Mouse (Mus musculus): ENCODE measurements around the gene Tepsin. TPM values are rescaled to one million over a fixed set of nuclear protein-coding genes. Genes with fewer than 3 reads are reported as not detected.

Gene Tepsin
- polyA plus RNA-seq, 1 experiment from 2014 or later = 18.0 TPM

DNA sequence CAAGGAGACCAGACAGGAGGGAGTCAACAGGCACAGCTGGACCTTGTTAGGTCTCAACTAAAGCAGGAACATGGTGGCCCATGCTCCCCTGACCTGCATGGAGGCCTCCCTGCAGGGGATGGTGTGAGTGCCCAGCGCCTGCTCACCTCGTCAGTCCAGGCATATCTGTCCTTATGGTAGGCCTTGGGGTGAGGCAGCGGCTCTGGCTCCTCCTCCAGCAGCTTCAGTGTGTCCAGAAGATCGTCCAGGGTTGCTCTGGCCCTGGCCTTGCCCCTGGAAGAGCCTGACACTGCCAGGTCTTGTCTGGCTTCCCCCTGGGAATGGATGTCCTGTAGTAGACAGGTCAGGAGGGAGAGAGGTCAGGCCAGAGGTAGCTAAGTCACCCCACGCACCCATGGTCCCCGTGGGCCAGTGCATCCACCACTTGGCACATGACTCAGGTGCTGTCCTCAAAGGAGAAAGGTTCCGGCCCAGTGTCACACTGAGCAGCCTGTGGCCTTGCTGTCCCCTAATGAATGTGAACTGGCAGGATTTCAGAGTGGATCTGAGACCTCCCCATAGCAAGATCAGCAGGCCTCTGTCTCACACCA is 26.7 kb downstream of the Tepsin start:
- peaks cover 100% of the 10 kb centered on the region for H3K36me3 ChIP-seq (ENCODE audit: poor library complexity, severe bottlenecking)
- no peak for ATAC-seq

DNA sequence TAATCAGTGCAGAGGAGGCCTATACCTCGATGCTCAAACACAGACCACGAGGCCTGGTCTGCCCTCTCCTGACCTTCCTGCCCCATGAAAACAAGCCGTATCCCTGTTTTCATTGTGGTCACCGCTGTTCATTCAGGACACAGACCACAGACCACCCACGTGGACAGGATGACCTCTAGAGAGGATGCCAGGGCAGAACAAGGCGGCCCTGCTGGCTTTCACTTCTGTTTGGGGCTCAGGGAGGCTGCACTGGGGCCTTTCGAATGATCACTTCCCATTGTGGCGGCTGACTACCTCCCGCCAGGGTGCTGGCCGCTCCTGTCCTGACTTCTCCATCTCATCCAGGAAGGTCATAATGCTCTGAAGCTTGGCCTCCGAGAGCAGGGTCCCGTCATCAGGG is 27.5 kb downstream of the Tepsin start:
- H3K9me3 ChIP-seq (replicated peaks) = no peaks in the 10 kb centered on the region
- H3K4me3 ChIP-seq = no peak overlapping the region
- WGBS = 64% methylated on average over 12 of the region's 12 CpGs
- no peak overlapping the region for H3K9ac ChIP-seq
- H3K27me3 ChIP-seq = no peaks in the 10 kb centered on the region
- H3K4me1 ChIP-seq = 0 out of 2 replicates have a peak, but pooled peaks cover 3% of the 10 kb centered on the region
- no peak overlapping the region for H3K4me2 ChIP-seq
- H3K27ac ChIP-seq = no peak overlapping the region
- ATAC-seq = no peak
- H3K36me3 ChIP-seq (ENCODE audit: poor library complexity, severe bottlenecking) = peaks cover 100% of the 10 kb centered on the region

More for the DNA sequence above, 26.7 kb downstream of the Tepsin start:
- 0 out of 2 replicates have a peak, but pooled peaks cover 3% of the 10 kb centered on the region for H3K4me1 ChIP-seq
- WGBS = 91% methylated on average over 7 of the region's 7 CpGs
- no peak overlapping the region for H3K27ac ChIP-seq
- H3K4me3 ChIP-seq = no peak overlapping the region
- H3K27me3 ChIP-seq = no peaks in the 10 kb centered on the region
- no peak overlapping the region for H3K4me2 ChIP-seq
- no peaks in the 10 kb centered on the region for H3K9me3 ChIP-seq (replicated peaks)
- H3K9ac ChIP-seq = no peak overlapping the region

DNA sequence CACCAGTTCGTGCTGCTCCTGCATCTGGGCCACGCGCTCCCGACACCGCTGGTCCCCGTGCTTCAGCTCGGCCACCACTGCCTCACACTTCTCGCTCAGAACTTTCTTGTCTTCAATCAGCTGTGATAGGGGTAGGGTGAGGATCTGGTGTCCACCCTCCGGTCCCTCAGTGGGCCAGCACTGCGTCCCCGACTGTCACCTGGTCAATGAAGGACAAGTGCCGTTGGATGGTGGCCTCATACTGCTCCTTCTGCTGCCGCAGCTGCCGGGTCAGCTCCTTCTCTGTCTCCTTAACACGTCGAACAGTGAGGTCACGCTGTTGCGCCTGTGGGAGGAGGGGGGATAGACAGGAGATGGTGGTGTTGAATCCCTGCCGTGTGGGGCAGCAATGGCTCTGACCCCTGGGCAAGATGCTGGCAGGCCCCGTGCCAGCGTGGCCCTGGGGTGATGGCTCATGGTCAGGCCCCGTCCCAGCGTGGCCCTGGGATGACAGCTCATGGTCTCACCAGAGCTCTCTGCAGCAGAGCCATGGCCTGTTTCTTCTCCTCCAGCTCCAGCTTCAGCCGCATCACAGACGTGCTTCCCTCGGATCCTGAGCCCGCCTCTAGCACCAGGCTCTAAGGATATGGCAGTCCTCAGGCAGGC is 28.1 kb downstream of the Tepsin start:
- Histone ChIP-seq H3K9ac (no peak overlapping the region), H3K27ac (no peak overlapping the region), H3K27me3 (no peaks in the 10 kb centered on the region), H3K4me3 (no peak overlapping the region), H3K4me1 (0 out of 2 replicates have a peak, but pooled peaks cover 3% of the 10 kb centered on the region), H3K9me3 (replicated peaks) (no peaks in the 10 kb centered on the region), H3K4me2 (no peak overlapping the region), H3K36me3 (ENCODE audit: poor library complexity, severe bottlenecking) (peaks cover 100% of the 10 kb centered on the region)
- 93% methylated on average over 26 of the region's 27 CpGs for WGBS
- ATAC-seq = no peak

DNA sequence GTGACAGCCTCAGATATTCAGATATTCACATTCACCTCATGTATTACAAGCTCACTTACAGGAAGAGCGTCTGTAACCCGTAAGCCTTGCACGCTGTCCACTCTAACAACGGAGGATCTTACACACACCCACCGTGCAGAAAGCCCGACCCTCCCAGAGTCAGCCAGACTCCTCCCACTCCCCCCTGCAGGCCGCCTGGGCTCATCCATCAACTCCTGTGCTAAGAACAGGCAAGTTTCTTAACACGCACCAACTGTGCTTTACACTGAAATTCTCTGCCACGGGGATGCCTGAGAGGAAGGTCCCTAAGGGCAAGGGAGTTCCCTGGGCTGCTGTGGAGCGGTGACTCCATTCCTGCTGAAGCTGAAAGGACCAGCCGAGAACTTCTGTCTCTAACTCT is 29.3 kb downstream of the Tepsin start:
- H3K4me1 ChIP-seq = no peaks in the 10 kb centered on the region
- 66% methylated on average over 11 of the region's 11 CpGs for WGBS
- no peaks in the 10 kb centered on the region for H3K9me3 ChIP-seq (replicated peaks)
- no peak overlapping the region for H3K9ac ChIP-seq
- peaks cover 100% of the 10 kb centered on the region for H3K36me3 ChIP-seq (ENCODE audit: poor library complexity, severe bottlenecking)
- H3K4me2 ChIP-seq = no peak overlapping the region
- H3K4me3 ChIP-seq = no peak overlapping the region
- H3K27me3 ChIP-seq = no peaks in the 10 kb centered on the region
- H3K27ac ChIP-seq = no peak overlapping the region
- no peak for ATAC-seq

DNA sequence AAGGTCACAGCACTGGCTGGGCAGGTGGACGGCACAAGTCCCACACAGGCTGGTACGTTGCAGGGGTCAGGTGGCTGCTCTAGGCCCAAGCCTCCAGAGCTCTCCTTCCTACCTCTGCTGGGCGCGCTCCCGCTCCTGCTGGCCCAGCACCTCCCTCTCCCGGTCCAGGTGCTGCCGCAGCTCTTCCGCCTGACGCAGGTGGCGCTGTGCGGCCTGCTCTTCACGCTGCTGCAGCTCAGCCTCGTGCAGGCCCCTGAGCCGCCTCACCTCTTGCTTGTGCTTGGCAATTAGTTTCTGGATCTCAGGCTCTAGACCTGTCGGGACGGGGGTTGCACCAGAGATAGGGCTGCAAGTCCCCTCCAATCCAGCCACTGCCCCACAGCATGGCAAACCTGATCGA is 30.7 kb downstream of the Tepsin start:
- no peaks in the 10 kb centered on the region for H3K4me1 ChIP-seq
- peaks cover 98% of the 10 kb centered on the region for H3K36me3 ChIP-seq (ENCODE audit: poor library complexity, severe bottlenecking)

DNA sequence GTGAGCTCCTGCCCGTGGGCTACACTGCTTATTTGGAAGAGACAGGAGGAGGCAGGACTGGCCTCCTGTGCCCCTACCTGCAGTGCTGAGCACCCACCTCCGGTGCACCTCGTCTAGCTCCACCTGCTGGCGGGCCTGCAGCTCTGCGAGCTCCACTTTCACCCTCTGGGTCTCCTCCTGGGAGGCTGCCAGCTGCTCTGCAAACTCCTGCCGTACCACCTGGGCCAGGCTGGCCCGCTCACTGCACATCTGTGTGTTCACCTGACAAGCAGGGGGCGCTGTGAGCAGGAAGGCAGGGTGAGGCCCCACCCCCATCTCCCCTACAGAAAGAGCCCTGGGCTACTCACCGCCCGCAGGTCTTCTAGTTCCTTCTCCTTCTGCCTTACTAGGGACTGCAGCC is 33.2 kb downstream of the Tepsin start:
- Histone ChIP-seq H3K4me1 (no peaks in the 10 kb centered on the region), H3K4me2 (no peak overlapping the region), H3K9me3 (replicated peaks) (no peaks in the 10 kb centered on the region), H3K27me3 (no peaks in the 10 kb centered on the region), H3K4me3 (no peak overlapping the region), H3K9ac (no peak overlapping the region), H3K36me3 (ENCODE audit: poor library complexity, severe bottlenecking) (peaks cover 72% of the 10 kb centered on the region), H3K27ac (no peak overlapping the region)
- 34% methylated on average over 10 of the region's 10 CpGs for WGBS
- no peak for ATAC-seq

More for the DNA sequence above, 30.7 kb downstream of the Tepsin start:
- H3K4me2 ChIP-seq = no peak overlapping the region
- no peak for ATAC-seq
- no peak overlapping the region for H3K4me3 ChIP-seq
- H3K27ac ChIP-seq = no peak overlapping the region
- no peak overlapping the region for H3K9ac ChIP-seq
- H3K9me3 ChIP-seq (replicated peaks) = no peaks in the 10 kb centered on the region
- no peaks in the 10 kb centered on the region for H3K27me3 ChIP-seq
- 44% methylated on average over 17 of the region's 17 CpGs for WGBS

DNA sequence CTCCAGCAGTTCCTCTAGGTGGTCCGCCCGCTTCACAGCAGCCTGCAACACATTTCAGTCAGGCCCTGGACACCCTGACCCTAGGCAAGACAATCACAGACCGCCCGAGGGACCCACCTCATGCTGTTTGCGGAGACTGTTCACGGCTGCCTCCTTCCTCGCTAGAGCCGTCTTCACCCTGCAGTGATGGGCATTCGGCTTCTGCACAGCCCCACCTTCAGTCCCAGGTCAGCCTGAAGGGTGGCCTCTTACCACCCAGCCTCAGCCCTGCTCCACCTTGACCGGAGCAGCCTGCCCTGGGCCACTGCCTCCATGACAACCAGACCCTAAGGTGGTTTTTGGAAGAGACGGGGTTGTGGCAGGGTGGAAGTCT is 33.9 kb downstream of the Tepsin start:
- H3K4me1 ChIP-seq = no peaks in the 10 kb centered on the region
- no peak overlapping the region for H3K9ac ChIP-seq
- no peak overlapping the region for H3K4me2 ChIP-seq
- H3K4me3 ChIP-seq = no peak overlapping the region
- no peak for ATAC-seq
- H3K9me3 ChIP-seq (replicated peaks) = no peaks in the 10 kb centered on the region
- H3K27me3 ChIP-seq = no peaks in the 10 kb centered on the region
- 91% methylated on average over 11 of the region's 11 CpGs for WGBS
- H3K36me3 ChIP-seq (ENCODE audit: poor library complexity, severe bottlenecking) = peaks cover 66% of the 10 kb centered on the region
- H3K27ac ChIP-seq = no peak overlapping the region

DNA sequence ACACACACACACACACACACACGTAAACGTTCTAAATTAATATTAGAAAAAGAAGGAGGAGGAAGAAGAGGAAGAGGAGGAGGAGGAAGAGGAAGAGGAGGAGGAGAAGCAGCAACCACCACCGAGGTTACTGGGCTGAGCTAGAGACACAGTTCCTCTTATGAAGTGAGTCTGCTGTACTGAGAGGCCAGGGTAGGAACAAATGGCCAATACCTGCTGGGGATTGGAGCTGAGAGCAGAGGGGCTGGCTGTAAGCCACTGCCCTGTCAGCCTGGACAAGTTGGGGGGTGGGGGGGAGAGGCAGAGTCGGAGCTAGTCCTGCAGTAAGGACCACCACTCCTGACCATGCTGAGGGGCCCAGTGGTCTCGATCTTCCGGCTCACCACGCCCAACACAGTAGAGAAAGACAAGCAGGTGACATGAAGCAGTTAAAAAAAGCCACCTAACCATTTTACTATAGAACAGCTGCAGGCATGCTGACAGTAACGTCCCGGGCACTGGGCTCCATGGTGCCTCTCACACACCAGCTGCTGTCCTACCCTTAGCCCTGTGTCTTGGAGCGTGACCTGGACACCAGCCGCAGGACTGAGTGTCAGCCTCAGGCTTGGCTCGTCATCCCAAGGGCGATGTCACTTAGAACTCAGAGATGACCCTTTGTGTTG is 34.4 kb downstream of the Tepsin start:
- H3K36me3 ChIP-seq (ENCODE audit: poor library complexity, severe bottlenecking) = peaks cover 61% of the 10 kb centered on the region
- 86% methylated on average over 13 of the region's 13 CpGs for WGBS
- H3K27me3 ChIP-seq = no peaks in the 10 kb centered on the region
- no peaks in the 10 kb centered on the region for H3K9me3 ChIP-seq (replicated peaks)
- no peak overlapping the region for H3K27ac ChIP-seq
- no peak overlapping the region for H3K4me2 ChIP-seq
- no peak for ATAC-seq
- no peaks in the 10 kb centered on the region for H3K4me1 ChIP-seq
- H3K4me3 ChIP-seq = no peak overlapping the region
- H3K9ac ChIP-seq = no peak overlapping the region

DNA sequence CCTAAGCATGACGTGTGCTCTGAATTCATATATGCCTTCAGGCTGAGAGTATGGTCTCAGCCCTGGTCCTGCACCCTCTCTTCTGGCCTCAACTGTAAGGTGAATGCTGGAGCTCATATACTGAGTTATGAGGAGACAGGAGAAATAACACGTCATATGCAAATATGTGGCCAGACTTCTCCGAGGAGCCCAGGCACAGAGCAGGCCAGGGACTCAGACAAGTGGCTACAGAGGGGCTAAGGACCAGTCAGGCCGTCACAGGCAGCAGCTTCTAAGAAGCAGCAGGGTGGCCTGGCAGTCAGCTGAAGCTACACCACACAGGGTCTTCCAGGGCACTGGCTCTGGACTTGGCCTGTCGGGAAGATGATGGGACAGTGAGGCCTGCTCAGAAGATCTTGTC is 35.2 kb downstream of the Tepsin start:
- no peak overlapping the region for H3K27ac ChIP-seq
- H3K4me2 ChIP-seq = no peak overlapping the region
- 91% methylated on average over 5 of the region's 5 CpGs for WGBS
- peaks cover 53% of the 10 kb centered on the region for H3K36me3 ChIP-seq (ENCODE audit: poor library complexity, severe bottlenecking)
- ATAC-seq = no peak
- H3K27me3 ChIP-seq = no peaks in the 10 kb centered on the region
- no peak overlapping the region for H3K4me3 ChIP-seq
- no peak overlapping the region for H3K9ac ChIP-seq
- H3K9me3 ChIP-seq (replicated peaks) = no peaks in the 10 kb centered on the region
- H3K4me1 ChIP-seq = no peaks in the 10 kb centered on the region

DNA sequence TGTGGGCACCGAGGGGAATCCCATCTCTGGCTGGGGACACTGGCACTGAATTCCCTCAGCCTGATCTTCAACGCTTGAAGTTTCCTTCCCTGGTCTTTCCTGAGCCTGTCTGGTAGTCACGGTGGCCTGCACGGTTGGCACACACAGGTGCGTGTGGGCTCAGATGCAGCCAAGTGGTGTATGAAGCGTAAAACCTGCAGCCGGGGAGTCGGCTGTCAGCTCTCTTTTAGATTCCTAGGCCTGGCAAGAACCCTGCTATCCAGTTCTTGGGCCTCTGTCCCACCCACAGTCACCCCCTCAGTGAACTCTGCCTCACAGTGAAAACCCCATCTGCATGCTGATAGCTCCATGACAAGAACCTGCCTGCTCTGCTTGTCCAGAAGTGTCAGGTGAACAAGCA is 37.9 kb downstream of the Tepsin start:
- peaks cover 26% of the 10 kb centered on the region for H3K36me3 ChIP-seq (ENCODE audit: poor library complexity, severe bottlenecking)
- ATAC-seq = no peak
- no peaks in the 10 kb centered on the region for H3K4me1 ChIP-seq
- 88% methylated on average over 8 of the region's 8 CpGs for WGBS
- H3K9ac ChIP-seq = no peak overlapping the region
- no peak overlapping the region for H3K4me3 ChIP-seq
- no peaks in the 10 kb centered on the region for H3K27me3 ChIP-seq
- H3K27ac ChIP-seq = no peak overlapping the region
- no peak overlapping the region for H3K4me2 ChIP-seq
- H3K9me3 ChIP-seq (replicated peaks) = no peaks in the 10 kb centered on the region

DNA sequence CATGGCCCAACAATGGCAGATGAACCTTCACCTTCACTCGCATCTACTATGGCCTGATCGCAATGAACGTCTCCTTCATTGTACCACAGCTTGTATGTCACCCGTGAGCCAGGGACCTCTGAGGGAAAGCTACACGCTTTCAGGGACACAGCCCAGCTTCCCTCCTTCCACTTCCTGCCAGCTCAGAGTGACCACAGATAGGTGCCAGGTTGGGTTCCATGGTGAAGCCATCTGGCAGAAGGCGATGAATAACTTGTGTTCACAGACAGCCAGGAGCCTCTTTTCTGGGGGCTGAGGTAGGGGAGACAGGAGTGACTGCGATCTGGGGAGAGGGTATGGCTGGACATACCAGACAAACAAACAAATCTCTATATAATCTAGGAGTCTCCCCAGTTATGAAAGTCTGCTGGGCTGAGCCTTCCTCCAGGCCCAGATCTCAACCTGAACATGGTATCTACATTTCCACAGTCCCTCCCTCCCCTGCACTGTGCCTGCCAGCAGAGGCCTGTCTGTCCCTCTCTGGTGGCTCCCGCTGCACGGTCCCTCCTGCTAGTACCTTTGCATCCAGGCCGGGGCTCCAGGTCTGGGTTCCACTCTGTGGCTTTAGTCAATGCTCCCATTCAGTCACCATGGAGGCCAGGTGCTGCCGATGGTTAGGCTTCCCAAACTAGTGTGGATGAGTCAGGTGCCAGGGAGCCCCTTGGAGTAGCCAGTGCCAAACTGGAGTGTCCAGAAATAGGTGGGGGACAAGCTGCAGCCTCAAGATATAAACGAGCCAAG is 42.4 kb downstream of the Tepsin start:
- no peak overlapping the region for H3K4me2 ChIP-seq
- no peak overlapping the region for H3K9ac ChIP-seq
- ATAC-seq = no peak
- WGBS = 86% methylated on average over 12 of the region's 12 CpGs
- H3K4me1 ChIP-seq = peaks cover 6% of the 10 kb centered on the region
- H3K36me3 ChIP-seq (ENCODE audit: poor library complexity, severe bottlenecking) = no peaks in the 10 kb centered on the region
- H3K27ac ChIP-seq = no peak overlapping the region
- H3K9me3 ChIP-seq (replicated peaks) = no peaks in the 10 kb centered on the region
- no peak overlapping the region for H3K4me3 ChIP-seq
- no peaks in the 10 kb centered on the region for H3K27me3 ChIP-seq

DNA sequence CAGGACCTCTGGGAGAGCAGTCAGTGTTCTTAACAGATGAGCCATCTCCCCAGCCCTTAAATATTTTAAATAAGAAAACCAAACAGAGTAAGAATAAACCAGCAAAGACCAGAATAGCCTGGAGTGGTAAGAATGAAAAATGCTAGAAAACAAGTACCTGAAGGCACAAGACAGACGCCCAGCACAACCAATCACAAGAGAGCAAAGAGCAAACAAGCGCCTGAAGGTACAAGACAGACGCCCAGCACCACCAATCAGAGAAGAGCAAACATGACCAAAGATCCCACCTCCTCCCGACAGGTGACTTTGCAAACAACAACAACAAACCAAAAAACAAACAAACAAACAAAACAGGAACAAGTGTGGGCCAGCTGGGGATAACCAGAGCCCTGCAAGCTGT is 44.7 kb downstream of the Tepsin start:
- ATAC-seq = no peak
- 88% methylated on average over 4 of the region's 4 CpGs for WGBS

More for the DNA sequence above, 44.7 kb downstream of the Tepsin start:
- Histone ChIP-seq H3K36me3 (ENCODE audit: poor library complexity, severe bottlenecking) (no peaks in the 10 kb centered on the region), H3K9me3 (replicated peaks) (no peaks in the 10 kb centered on the region), H3K27me3 (peaks cover 9% of the 10 kb centered on the region; the same call in 1 of the 2 replicates), H3K4me1 (peaks cover 11% of the 10 kb centered on the region), H3K4me2 (no peak overlapping the region), H3K27ac (no peak overlapping the region), H3K9ac (no peak overlapping the region), H3K4me3 (no peak overlapping the region)

All from forebrain, embryonic 13.5 days (tissue).